Mouse (Mus musculus): ENCODE results near the gene Tmcc2. TPM values are rescaled to one million over a fixed set of nuclear protein-coding genes. Genes with fewer than 3 reads are reported as not detected.

The Tmcc2 gene
- total and polyA plus RNA-seq, 3 experiments: 0.14 to 0.34 TPM; not detected in 1

GRCm38 (mm10) chr1:132436960-132437359 lies 45.9 kb upstream of the Tmcc2 start:
- dilution Hi-C loops (cut with MboI; ENCODE audit: extremely low pct_ligation_motif_present, extremely low pct_unique_long_range_greater_than_20kb, low sequenced_read_pairs): no loop called here
- Histone ChIP-seq H3K27me3 (replicated peaks) (peaks cover 1% of the 10 kb centered on the region), H3K4me1 (ENCODE audit: control insufficient read depth in 1 of 2, insufficient read depth in 2 of 2) (peaks cover 0 to 4% of the 10 kb centered on the region in 2 experiments; a peak in 2 of 4 replicates), H3K9me3 (replicated peaks; ENCODE audit: low read length) (peaks cover 2% of the 10 kb centered on the region), H3K27ac (ENCODE audit: insufficient read depth, low read depth) (no peak overlapping the region), H3K4me2 (ENCODE audit: insufficient read depth, low read depth, poor library complexity, severe bottlenecking) (no peak overlapping the region), H3K79me2 (replicated peaks; ENCODE audit: control insufficient read depth, extremely low read depth, insufficient read depth, poor library complexity, severe bottlenecking) (no peaks in the 10 kb centered on the region), H3K9ac (ENCODE audit: insufficient read depth, low read depth) (no peak overlapping the region), H3K4me3 (replicated peaks in 1 of 3; ENCODE audit: low read depth in 2 of 3, low read length in 2 of 3, poor library complexity in 1 of 3) (no peak overlapping the region), H3K36me3 (replicated peaks in 1 of 2; ENCODE audit: control insufficient read depth in 1 of 2, insufficient read depth in 1 of 2, low read length in 1 of 2) (no peaks in the 10 kb centered on the region)
- no peak for TF ChIP-seq UBTF (IDR thresholded peaks at IDR 0.05; ENCODE audit: low read depth, low read length)
- no peak for TF ChIP-seq HCFC1 (IDR thresholded peaks at IDR 0.05; ENCODE audit: low read depth, low read length)
- no peak for TF ChIP-seq KAT2A (IDR thresholded peaks at IDR 0.05; ENCODE audit: insufficient replicate concordance, low read length)
- TF ChIP-seq ZMIZ1 (IDR thresholded peaks at IDR 0.05; ENCODE audit: low read depth, low read length): no peak
- TF ChIP-seq ZKSCAN1 (IDR thresholded peaks at IDR 0.05; ENCODE audit: borderline replicate concordance, low read depth, low read length): no peak
- no peak for TF ChIP-seq MEF2A (IDR thresholded peaks at IDR 0.05; ENCODE audit: borderline replicate concordance, low read depth, low read length)
- no peak for TF ChIP-seq JUN (IDR thresholded peaks at IDR 0.05; ENCODE audit: insufficient read depth, low read depth, low read length)
- TF ChIP-seq ZNF384 (IDR thresholded peaks at IDR 0.05; ENCODE audit: low read depth, low read length): no peak
- TF ChIP-seq RAD21 (IDR thresholded peaks at IDR 0.05; ENCODE audit: low read depth, low read length): no peak
- no peak for TF ChIP-seq USF1 (IDR thresholded peaks at IDR 0.05; ENCODE audit: low read depth, low read length)
- TF ChIP-seq MXI1 (IDR thresholded peaks at IDR 0.05; ENCODE audit: low read depth, low read length): no peak
- TF ChIP-seq MAZ (IDR thresholded peaks at IDR 0.05; ENCODE audit: low read depth, low read length): no peak
- TF ChIP-seq SMC3 (IDR thresholded peaks at IDR 0.05; ENCODE audit: low read depth, low read length): no peak
- no peak for TF ChIP-seq PAX5 (IDR thresholded peaks at IDR 0.05; ENCODE audit: low read length)
- TF ChIP-seq CTCF (conservative IDR thresholded peaks at IDR 0.05 in 1 of 2, IDR thresholded peaks at IDR 0.05 in 1 of 2; ENCODE audit: low read depth in 2 of 2, low read length in 2 of 2): no peak
- TF ChIP-seq IRF4 (IDR thresholded peaks at IDR 0.05; ENCODE audit: low read depth, low read length): no peak
- no peak for TF ChIP-seq MAFK (IDR thresholded peaks at IDR 0.05; ENCODE audit: insufficient replicate concordance, low read length)
- no peak for DNase-seq (ENCODE audit: extremely low read depth)
- in situ Hi-C loops (cut with MboI; ENCODE audit: low pct_ligation_motif_present, low pct_unique_long_range_greater_than_20kb, low sequenced_read_pairs): no loop called here

DNA sequence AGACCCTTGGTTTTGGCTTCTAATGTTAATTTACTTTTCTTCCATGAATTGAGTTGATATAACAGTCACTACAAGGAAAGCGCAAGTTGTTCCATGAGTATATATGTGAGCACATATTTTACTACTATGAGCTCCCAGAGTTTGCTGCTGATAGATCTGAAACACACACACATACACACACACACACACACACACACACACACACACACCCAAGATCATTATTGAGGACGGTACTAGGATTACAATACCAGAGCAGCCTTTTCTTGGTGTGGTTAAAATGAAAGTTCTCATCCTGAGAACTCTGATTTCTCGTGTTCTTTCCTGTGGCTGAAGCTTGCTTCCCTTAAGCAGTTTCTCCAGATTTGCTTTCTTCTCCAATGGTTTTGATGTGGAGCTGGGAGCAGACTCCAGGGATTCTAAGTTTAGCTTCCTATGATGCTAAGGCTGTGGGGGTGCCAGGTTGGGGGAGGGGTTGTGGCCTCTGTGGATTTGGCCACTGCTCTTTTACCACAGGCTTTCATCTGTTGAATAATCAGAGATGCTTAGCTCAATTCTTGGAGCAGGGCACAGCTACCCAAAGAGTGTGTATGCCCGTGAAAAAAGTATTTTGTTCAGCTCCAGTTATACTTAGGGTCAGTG lies 45.4 kb upstream of the Tmcc2 start:
- Histone ChIP-seq H3K36me3 (replicated peaks in 1 of 2; ENCODE audit: control insufficient read depth in 1 of 2, insufficient read depth in 1 of 2, low read length in 1 of 2) (no peaks in the 10 kb centered on the region), H3K4me2 (ENCODE audit: insufficient read depth, low read depth, poor library complexity, severe bottlenecking) (0 out of 2 replicates have a peak overlapping the region, but pooled peaks have one; percentile 15), H3K4me1 (ENCODE audit: control insufficient read depth in 1 of 2, insufficient read depth in 2 of 2) (peaks cover 0 to 4% of the 10 kb centered on the region in 2 experiments; a peak in 2 of 4 replicates), H3K27ac (ENCODE audit: insufficient read depth, low read depth) (no peak overlapping the region), H3K9ac (ENCODE audit: insufficient read depth, low read depth) (no peak overlapping the region), H3K4me3 (replicated peaks in 1 of 3; ENCODE audit: low read depth in 2 of 3, low read length in 2 of 3, poor library complexity in 1 of 3) (no peak overlapping the region), H3K9me3 (replicated peaks; ENCODE audit: low read length) (peaks cover 2% of the 10 kb centered on the region), H3K27me3 (replicated peaks) (peaks cover 4% of the 10 kb centered on the region), H3K79me2 (replicated peaks; ENCODE audit: control insufficient read depth, extremely low read depth, insufficient read depth, poor library complexity, severe bottlenecking) (no peaks in the 10 kb centered on the region)
- no peak for TF ChIP-seq MAFK (IDR thresholded peaks at IDR 0.05; ENCODE audit: insufficient replicate concordance, low read length)
- TF ChIP-seq ZKSCAN1 (IDR thresholded peaks at IDR 0.05; ENCODE audit: borderline replicate concordance, low read depth, low read length): no peak
- no peak for TF ChIP-seq USF1 (IDR thresholded peaks at IDR 0.05; ENCODE audit: low read depth, low read length)
- no peak for TF ChIP-seq IRF4 (IDR thresholded peaks at IDR 0.05; ENCODE audit: low read depth, low read length)
- no peak for TF ChIP-seq MAX (IDR thresholded peaks at IDR 0.05; ENCODE audit: low read length)
- TF ChIP-seq ZMIZ1 (IDR thresholded peaks at IDR 0.05; ENCODE audit: low read depth, low read length): no peak
- no peak for TF ChIP-seq NRF1 (IDR thresholded peaks at IDR 0.05; ENCODE audit: low read depth, low read length)
- no peak for TF ChIP-seq PAX5 (IDR thresholded peaks at IDR 0.05; ENCODE audit: low read length)
- no peak for TF ChIP-seq USF2 (conservative IDR thresholded peaks at IDR 0.05; ENCODE audit: low read depth, low read length)
- no peak for TF ChIP-seq JUN (IDR thresholded peaks at IDR 0.05; ENCODE audit: insufficient read depth, low read depth, low read length)
- no peak for TF ChIP-seq ETS1 (conservative IDR thresholded peaks at IDR 0.05; ENCODE audit: low read depth, low read length)
- dilution Hi-C loops (cut with MboI; ENCODE audit: extremely low pct_ligation_motif_present, extremely low pct_unique_long_range_greater_than_20kb, low sequenced_read_pairs) (no loop called here), in situ Hi-C loops (cut with MboI; ENCODE audit: low pct_ligation_motif_present, low pct_unique_long_range_greater_than_20kb, low sequenced_read_pairs) (no loop called here)
- no peak for DNase-seq (ENCODE audit: extremely low read depth)

Measured in CH12.LX (cell line).